18 mouse cellular contexts compared by ENCODE assay signal in genomic region chr12:112840209-112841086, GRCm38 (mm10). TPM values are rescaled to one million over a fixed set of nuclear protein-coding genes. Genes with fewer than 3 reads are reported as not detected.
A peak's percentile ranks its signal among the peaks of the same experiment; 100 is the strongest.
DNase-seq lines count a peak whose midpoint lies in the region; ATAC-seq lines count a peak whose summit lies in the region.
"Had no signal": no experiment of that assay in that cellular context is flagged by ENCODE, and none has a peak within 500 bp of the region (broad histone marks: within the 10 kb centered on the region; RNA-seq: fewer than 3 reads in every experiment).

No protein-coding gene starts in this region.

- peak; percentile 25; the same call in 1 of the 2 replicates for ATAC-seq in liver, embryonic 15.5 days (ENCODE audit: insufficient read depth)
- ATAC-seq in liver, embryonic 12.5 days: no peak
- peak; percentile 85 for ATAC-seq in common myeloid progenitor, adult 5-6 weeks (replicated peaks; ENCODE audit: low read depth, poor library complexity, severe bottlenecking)
- no peak for ATAC-seq in intestine, embryonic 15.5 days
- no peak for ATAC-seq in hindbrain, embryonic 13.5 days (ENCODE audit: low FRiP score)
- ATAC-seq: forebrain, embryonic 14.5 days; midbrain, embryonic 16.5 days had no signal

- H3K4me3 ChIP-seq in liver, embryonic 15.5 days (replicated peaks): no peak overlapping the region
- H3K4me3 ChIP-seq in liver, embryonic 12.5 days: no peak overlapping the region
- peak overlapping the region; percentile 12 for H3K4me3 ChIP-seq in megakaryocyte, embryonic 14.5 days (replicated peaks)
- H3K4me3 ChIP-seq in intestine, embryonic 15.5 days (replicated peaks): no peak overlapping the region
- H3K4me3 ChIP-seq in hindbrain, embryonic 13.5 days: no peak overlapping the region
- H3K4me3 ChIP-seq: embryonic facial prominence, embryonic 10.5 days; lung, embryonic 15.5 days; neural tube, embryonic 12.5 days had no signal

- no peaks in the 10 kb centered on the region for H3K4me1 ChIP-seq in liver, embryonic 15.5 days (replicated peaks)
- H3K4me1 ChIP-seq in liver, embryonic 12.5 days: no peaks in the 10 kb centered on the region
- H3K4me1 ChIP-seq in megakaryocyte, embryonic 14.5 days: peaks cover 4% of the 10 kb centered on the region; the same call in 1 of the 2 replicates
- no peaks in the 10 kb centered on the region for H3K4me1 ChIP-seq in intestine, embryonic 15.5 days (replicated peaks)
- H3K4me1 ChIP-seq in hindbrain, embryonic 13.5 days (replicated peaks): no peaks in the 10 kb centered on the region
- H3K4me1 ChIP-seq: embryonic facial prominence, embryonic 10.5 days; lung, embryonic 15.5 days; neural tube, embryonic 12.5 days had no signal

- no peaks in the 10 kb centered on the region for H3K27me3 ChIP-seq in liver, embryonic 15.5 days
- H3K27me3 ChIP-seq in liver, embryonic 12.5 days (replicated peaks): no peaks in the 10 kb centered on the region; the same call in 1 of the 2 replicates
- H3K27me3 ChIP-seq in megakaryocyte, embryonic 14.5 days (replicated peaks): peaks cover 14% of the 10 kb centered on the region
- no peaks in the 10 kb centered on the region for H3K27me3 ChIP-seq in intestine, embryonic 15.5 days (replicated peaks)
- peaks cover 3% of the 10 kb centered on the region; the same call in 1 of the 2 replicates for H3K27me3 ChIP-seq in hindbrain, embryonic 13.5 days
- H3K27me3 ChIP-seq: lung, embryonic 15.5 days; neural tube, embryonic 12.5 days had no signal

- peak; percentile 27 to 40 for DNase-seq in cerebellum, postnatal 25 days
- no peak for DNase-seq in cerebellum, adult 9-10 months
- DNase-seq: adrenal gland, postnatal 14 days; right cerebral cortex, postnatal 25 days had no signal

- WGBS in liver, embryonic 15.5 days (ENCODE audit: insufficient replicate concordance): 52% methylated on average over 25 of the region's 25 CpGs
- 51% methylated on average over 25 of the region's 25 CpGs for WGBS in liver, embryonic 12.5 days (ENCODE audit: insufficient replicate concordance)
- WGBS in intestine, embryonic 15.5 days: 78% methylated on average over 25 of the region's 25 CpGs
- 85% methylated on average over 25 of the region's 25 CpGs for WGBS in hindbrain, embryonic 13.5 days

- H3K27ac ChIP-seq in liver, embryonic 15.5 days (replicated peaks): peak overlapping the region; percentile 55
- no peak overlapping the region; the same call in 1 of the 2 replicates for H3K27ac ChIP-seq in liver, embryonic 12.5 days
- no peak overlapping the region for H3K27ac ChIP-seq in intestine, embryonic 15.5 days
- H3K27ac ChIP-seq in hindbrain, embryonic 13.5 days: no peak overlapping the region
- H3K27ac ChIP-seq: embryonic facial prominence, embryonic 10.5 days; lung, embryonic 15.5 days; neural tube, embryonic 12.5 days had no signal

- H3K36me3 ChIP-seq in liver, embryonic 15.5 days (replicated peaks): no peaks in the 10 kb centered on the region
- H3K36me3 ChIP-seq in liver, embryonic 12.5 days: no peaks in the 10 kb centered on the region
- no peaks in the 10 kb centered on the region for H3K36me3 ChIP-seq in megakaryocyte, embryonic 14.5 days (replicated peaks; ENCODE audit: low read length)
- no peaks in the 10 kb centered on the region for H3K36me3 ChIP-seq in intestine, embryonic 15.5 days
- H3K36me3 ChIP-seq in hindbrain, embryonic 13.5 days: no peaks in the 10 kb centered on the region
- H3K36me3 ChIP-seq: embryonic facial prominence, embryonic 10.5 days; lung, embryonic 15.5 days; neural tube, embryonic 12.5 days had no signal

- H3K9me3 ChIP-seq in liver, embryonic 15.5 days (replicated peaks): 0 out of 2 replicates have a peak, but pooled peaks cover 4% of the 10 kb centered on the region
- H3K9me3 ChIP-seq in liver, embryonic 12.5 days (replicated peaks): 0 out of 2 replicates have a peak, but pooled peaks cover 3% of the 10 kb centered on the region
- H3K9me3 ChIP-seq in megakaryocyte, embryonic 14.5 days: peaks cover 24% of the 10 kb centered on the region
- H3K9me3 ChIP-seq in intestine, embryonic 15.5 days: no peaks in the 10 kb centered on the region
- H3K9me3 ChIP-seq in hindbrain, embryonic 13.5 days: peaks cover 4% of the 10 kb centered on the region
- H3K9me3 ChIP-seq: embryonic facial prominence, embryonic 10.5 days; lung, embryonic 15.5 days; neural tube, embryonic 12.5 days had no signal

- H3K4me2 ChIP-seq in liver, embryonic 15.5 days: no peak overlapping the region
- H3K4me2 ChIP-seq in liver, embryonic 12.5 days: no peak overlapping the region
- H3K4me2 ChIP-seq in intestine, embryonic 15.5 days (replicated peaks): no peak overlapping the region
- no peak overlapping the region for H3K4me2 ChIP-seq in hindbrain, embryonic 13.5 days
- H3K4me2 ChIP-seq: lung, embryonic 15.5 days; neural tube, embryonic 12.5 days had no signal

- no peak overlapping the region for H3K9ac ChIP-seq in liver, embryonic 15.5 days
- H3K9ac ChIP-seq in liver, embryonic 12.5 days: no peak overlapping the region
- no peak overlapping the region for H3K9ac ChIP-seq in intestine, embryonic 15.5 days
- H3K9ac ChIP-seq in hindbrain, embryonic 13.5 days: no peak overlapping the region
- H3K9ac ChIP-seq: lung, embryonic 15.5 days; neural tube, embryonic 12.5 days had no signal

RNA-seq across cellular contexts. Expression of gene Cdca4, which starts 11.2 kb away (rescaled TPM):
- polyA plus RNA-seq in liver, embryonic 15.5 days (2015; fragmentation: Nextera tagmentation; extraction: Ambion mirVana): 62.9 and 67.0 TPM in 2 replicates
- 82.0 and 86.0 TPM in 2 replicates for polyA plus RNA-seq in liver, embryonic 12.5 days (2016; fragmentation: Nextera tagmentation; extraction: Ambion mirVana)
- 59.4 and 64.7 TPM in 2 replicates for total RNA-seq in common myeloid progenitor, adult 5-6 weeks (2017)
- polyA plus RNA-seq in megakaryocyte, embryonic 14.5 days (2012; ENCODE audit: insufficient read depth, low replicate concordance): 3.2 and 11.7 TPM in 2 replicates
- polyA plus RNA-seq in intestine, embryonic 15.5 days (2015; fragmentation: Nextera tagmentation; extraction: Ambion mirVana): 87.6 and 88.0 TPM in 2 replicates
- 55.3 and 60.5 TPM in 2 replicates for polyA plus RNA-seq in hindbrain, embryonic 13.5 days (2015; fragmentation: Nextera tagmentation; extraction: Ambion mirVana)

RNA-seq across cellular contexts. Expression of gene Gpr132, which starts 27.6 kb away (rescaled TPM):
- polyA plus RNA-seq in liver, embryonic 15.5 days (2015; fragmentation: Nextera tagmentation; extraction: Ambion mirVana): 0.26 and 0.32 TPM in 2 replicates
- 0.32 and 0.61 TPM in 2 replicates for polyA plus RNA-seq in liver, embryonic 12.5 days (2016; fragmentation: Nextera tagmentation; extraction: Ambion mirVana)
- 5.4 and 9.3 TPM in 2 replicates for total RNA-seq in common myeloid progenitor, adult 5-6 weeks (2017)
- 1.2 TPM in 1 of 2 replicates, not detected in the other for polyA plus RNA-seq in megakaryocyte, embryonic 14.5 days (2012; ENCODE audit: insufficient read depth, low replicate concordance)
- polyA plus RNA-seq in intestine, embryonic 15.5 days (2015; fragmentation: Nextera tagmentation; extraction: Ambion mirVana): 0.24 and 0.40 TPM in 2 replicates
- polyA plus RNA-seq in hindbrain, embryonic 13.5 days (2015; fragmentation: Nextera tagmentation; extraction: Ambion mirVana): not detected in 2 replicates
- polyA plus RNA-seq: forebrain, embryonic 14.5 days; hindbrain, embryonic 11.5 days; limb, embryonic 11.5 days; midbrain, embryonic 16.5 days; neural tube, embryonic 12.5 days had no signal

RNA-seq across cellular contexts. Expression of gene Clba1, which starts 31.7 kb away (rescaled TPM):
- 0.43 and 0.61 TPM in 2 replicates for polyA plus RNA-seq in liver, embryonic 15.5 days (2015; fragmentation: Nextera tagmentation; extraction: Ambion mirVana)
- polyA plus RNA-seq in liver, embryonic 12.5 days (2016; fragmentation: Nextera tagmentation; extraction: Ambion mirVana): 1.1 and 1.2 TPM in 2 replicates
- 0.18 TPM in 1 of 2 replicates, not detected in the other for total RNA-seq in common myeloid progenitor, adult 5-6 weeks (2017)
- 8.2 and 25.4 TPM in 2 replicates for polyA plus RNA-seq in megakaryocyte, embryonic 14.5 days (2012; ENCODE audit: insufficient read depth, low replicate concordance)
- polyA plus RNA-seq in intestine, embryonic 15.5 days (2015; fragmentation: Nextera tagmentation; extraction: Ambion mirVana): 3.7 and 4.6 TPM in 2 replicates
- 20.0 and 21.9 TPM in 2 replicates for polyA plus RNA-seq in hindbrain, embryonic 13.5 days (2015; fragmentation: Nextera tagmentation; extraction: Ambion mirVana)

RNA-seq across cellular contexts. Expression of gene Ahnak2, which starts 38.0 kb away (rescaled TPM):
- polyA plus RNA-seq in liver, embryonic 15.5 days (2015; fragmentation: Nextera tagmentation; extraction: Ambion mirVana): 0.18 and 0.23 TPM in 2 replicates
- polyA plus RNA-seq in liver, embryonic 12.5 days (2016; fragmentation: Nextera tagmentation; extraction: Ambion mirVana): 0.13 and 0.23 TPM in 2 replicates
- not detected in 2 replicates for total RNA-seq in common myeloid progenitor, adult 5-6 weeks (2017)
- 3.3 TPM in 1 of 2 replicates, not detected in the other for polyA plus RNA-seq in megakaryocyte, embryonic 14.5 days (2012; ENCODE audit: insufficient read depth, low replicate concordance)
- polyA plus RNA-seq in intestine, embryonic 15.5 days (2015; fragmentation: Nextera tagmentation; extraction: Ambion mirVana): 2.3 and 3.0 TPM in 2 replicates
- polyA plus RNA-seq in hindbrain, embryonic 13.5 days (2015; fragmentation: Nextera tagmentation; extraction: Ambion mirVana): 0.84 and 0.86 TPM in 2 replicates
- total RNA-seq: megakaryocyte-erythroid progenitor cell, adult 5-6 weeks had no signal

Comparison
In these comparisons a context has a peak if more than half of its experiments do, and no peak if none do; other contexts are left out.
1. ATAC-seq: peak in liver, embryonic 15.5 days (single experiment) and common myeloid progenitor, adult 5-6 weeks (single experiment); none in liver, embryonic 12.5 days (single experiment), intestine, embryonic 15.5 days (single experiment) and hindbrain, embryonic 13.5 days (single experiment).